Mouse (Mus musculus): Measurements from ENCODE around the gene Tmc6.

DNA sequence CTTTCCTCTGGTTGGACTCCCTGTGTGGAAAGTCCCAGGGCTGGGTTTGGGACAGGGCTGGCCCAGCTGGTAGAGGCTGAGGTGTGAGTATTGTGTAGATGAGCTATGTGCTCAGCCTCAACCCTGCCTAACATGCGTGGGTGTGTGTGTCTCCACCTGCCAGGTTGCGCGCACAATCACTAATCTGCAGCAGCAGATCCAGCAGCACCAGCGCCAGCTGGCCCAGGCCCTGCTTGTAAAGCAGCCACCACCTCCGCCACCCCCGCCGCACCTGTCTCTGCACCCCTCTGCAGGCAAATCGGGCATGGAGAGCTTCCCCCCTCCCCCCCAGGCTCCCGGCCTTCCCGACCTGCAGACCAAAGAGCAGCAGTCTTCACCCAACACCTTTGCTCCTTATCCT lies 32.6 kb downstream of the Tmc6 start:
- no peak for TF ChIP-seq POLR2A (IDR thresholded peaks at IDR 0.05; ENCODE audit: borderline replicate concordance, extremely low read depth, insufficient read depth, insufficient read length, poor library complexity, severe bottlenecking)
- TF ChIP-seq CTCF (IDR thresholded peaks at IDR 0.05; ENCODE audit: borderline replicate concordance, extremely low read depth, insufficient read depth, insufficient read length), result no peak

All from brain, embryonic 14.5 days (tissue).